Mouse (Mus musculus) cortical plate, adult 2 months (tissue): ENCODE measurements around the gene Paqr9.

Experiments
- CTCF ChIP-seq: fragments of 200-500 bp; IDR thresholded peaks from 2 replicates; pipeline ENCODE4 v1.5.1; 2011; ENCODE audit warnings: mild to moderate bottlenecking, control low read depth, low read length; ENCODE audit not compliant: insufficient read depth; ENCODE audit errors: extremely low read depth
- POLR2A ChIP-seq: fragments of 200-500 bp; IDR thresholded peaks from 2 replicates; pipeline ENCODE4 v1.6.1; 2011; ENCODE audit warnings: mild to moderate bottlenecking, low read length, control low read depth; ENCODE audit not compliant: insufficient read depth; ENCODE audit errors: extremely low read depth

GRCm38 (mm10) chr9:95559059-95559935, at the start of gene Paqr9:
- no peak for TF ChIP-seq CTCF
- TF ChIP-seq POLR2A, result 0 out of 2 replicates have a peak, but pooled peaks have one; percentile 34
